Mouse (Mus musculus): ENCODE data around the gene Atf7ip.

The Atf7ip gene

GRCm38 (mm10) chr6:136522658-136523057 is 16.7 kb downstream of the Atf7ip start:
- DNase-seq (ENCODE audit: low spot score in 2 of 2), result no peak

DNA sequence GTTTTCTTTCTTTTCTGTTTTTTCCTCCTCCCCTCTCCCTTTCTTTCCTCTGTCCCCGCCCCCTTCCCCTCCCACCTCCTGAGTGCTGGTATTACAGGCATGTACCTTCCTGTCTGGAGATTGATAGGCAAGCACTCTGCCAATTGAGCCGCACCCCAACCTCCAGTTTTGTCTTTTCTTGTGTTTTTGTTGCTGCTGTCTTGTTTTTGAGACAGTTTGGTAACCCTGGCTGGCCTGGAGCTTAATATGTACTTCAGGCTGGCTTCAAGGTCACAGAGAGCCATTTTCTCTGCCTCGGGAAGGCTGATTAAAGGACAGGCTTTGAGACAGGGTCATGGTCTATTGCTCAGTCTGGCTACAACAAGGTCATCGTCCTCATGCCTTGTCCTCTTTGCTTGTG is 18.8 kb downstream of the Atf7ip start:
- no peak for DNase-seq (ENCODE audit: low spot score in 2 of 2)

GRCm38 (mm10) chr6:136525567-136525966 is 19.6 kb downstream of the Atf7ip start:
- no peak for DNase-seq (ENCODE audit: low spot score in 2 of 2)

- no peak for DNase-seq (ENCODE audit: low spot score in 2 of 2)
Observed at GRCm38 (mm10) chr6:136529156-136529555, 23.2 kb downstream of the Atf7ip start.

GRCm38 (mm10) chr6:136531792-136532230 is 25.8 kb downstream of the Atf7ip start:
- DNase-seq (ENCODE audit: low spot score in 2 of 2), result peak; percentile 37

- peak; percentile 41 to 66 for DNase-seq (ENCODE audit: low spot score in 2 of 2)
Observed at GRCm38 (mm10) chr6:136532535-136533291, 26.7 kb downstream of the Atf7ip start.

DNA sequence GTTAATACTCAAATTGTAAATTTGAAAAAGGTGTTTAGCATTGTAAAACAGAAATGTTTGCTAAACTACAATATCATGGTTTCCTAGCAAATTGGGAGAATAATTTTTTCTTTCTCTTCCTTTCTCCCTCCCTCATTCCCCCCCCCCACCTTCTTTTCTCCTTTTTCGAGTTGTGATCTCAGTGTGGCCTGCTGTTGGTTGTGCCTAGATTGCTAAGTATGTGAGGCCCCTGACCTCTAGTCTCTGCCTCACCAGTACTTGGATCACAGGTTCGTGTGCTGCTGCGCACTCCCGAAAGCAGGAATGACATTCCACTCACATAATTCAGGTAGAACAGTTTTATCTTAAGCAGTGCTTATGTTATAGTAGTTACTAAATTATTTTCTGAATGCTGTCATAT is 27.8 kb downstream of the Atf7ip start:
- no peak for DNase-seq (ENCODE audit: low spot score in 2 of 2)

DNA sequence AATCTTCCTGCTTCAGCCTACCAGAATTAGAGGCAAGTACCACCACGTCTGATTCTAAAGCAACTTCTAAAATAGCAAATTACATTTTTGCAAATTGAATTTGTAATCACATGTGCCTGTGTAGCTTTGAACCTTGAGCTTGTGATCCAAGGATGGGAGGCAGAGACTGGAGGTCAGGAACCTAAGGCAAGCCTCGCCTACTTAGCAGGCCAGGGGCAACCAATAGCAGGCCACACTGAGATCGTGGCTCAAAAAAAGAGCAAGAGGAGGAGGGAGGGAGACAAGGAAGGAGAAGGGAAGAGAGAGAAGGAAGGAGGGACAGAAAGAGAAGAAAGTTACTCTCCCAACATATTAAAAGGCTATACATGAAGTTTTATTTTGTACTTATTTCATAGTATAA is 28.5 kb downstream of the Atf7ip start:
- no peak for DNase-seq (ENCODE audit: low spot score in 2 of 2)

DNA sequence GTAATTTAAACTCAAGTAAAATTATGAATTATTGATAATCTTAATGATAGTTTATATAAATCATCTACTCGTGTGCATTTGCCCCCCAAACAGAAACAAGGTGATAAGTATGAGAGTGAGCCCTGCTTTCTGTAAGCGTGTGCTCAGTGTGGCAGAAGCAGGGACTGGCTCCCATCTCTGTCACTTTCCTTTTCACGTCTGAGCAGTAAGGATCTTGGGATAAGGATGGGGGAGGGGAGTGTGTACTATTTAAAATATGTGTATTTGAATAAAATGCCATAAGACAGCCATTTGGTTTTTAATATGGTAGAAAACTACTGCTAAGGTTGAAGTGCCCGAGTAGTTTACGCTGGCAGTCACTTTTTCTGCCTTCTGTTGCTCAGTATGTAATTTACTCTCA is 29.2 kb downstream of the Atf7ip start:
- no peak for DNase-seq (ENCODE audit: low spot score in 2 of 2)

- no peak for DNase-seq (ENCODE audit: low spot score in 2 of 2)
Observed at GRCm38 (mm10) chr6:136536121-136536520, 30.2 kb downstream of the Atf7ip start.

- peak in 1 of 2 experiments; percentile 3 for DNase-seq (ENCODE audit: low spot score in 2 of 2)
Observed at GRCm38 (mm10) chr6:136541350-136541749, 35.4 kb downstream of the Atf7ip start.

DNA sequence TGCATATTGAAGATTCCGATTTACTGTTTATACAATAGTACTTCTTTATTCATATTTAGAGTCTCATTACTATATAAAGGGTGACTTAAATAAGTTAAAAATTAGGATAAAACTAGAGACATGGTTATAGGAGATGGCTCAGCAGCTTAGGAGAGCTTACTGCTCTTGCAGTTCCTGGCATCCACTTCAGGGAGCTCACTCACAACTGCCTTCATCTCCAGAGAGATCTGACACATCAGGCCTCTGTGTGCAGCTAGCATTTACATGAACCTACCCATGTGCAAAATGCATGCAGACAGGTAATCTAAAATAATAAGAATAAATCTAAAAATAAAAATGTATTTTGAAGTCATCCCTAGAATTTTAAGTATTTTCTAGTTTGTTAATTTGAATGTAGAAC is 36.1 kb downstream of the Atf7ip start:
- DNase-seq (ENCODE audit: low spot score in 2 of 2), result peak in 1 of 2 experiments; percentile 2

DNA sequence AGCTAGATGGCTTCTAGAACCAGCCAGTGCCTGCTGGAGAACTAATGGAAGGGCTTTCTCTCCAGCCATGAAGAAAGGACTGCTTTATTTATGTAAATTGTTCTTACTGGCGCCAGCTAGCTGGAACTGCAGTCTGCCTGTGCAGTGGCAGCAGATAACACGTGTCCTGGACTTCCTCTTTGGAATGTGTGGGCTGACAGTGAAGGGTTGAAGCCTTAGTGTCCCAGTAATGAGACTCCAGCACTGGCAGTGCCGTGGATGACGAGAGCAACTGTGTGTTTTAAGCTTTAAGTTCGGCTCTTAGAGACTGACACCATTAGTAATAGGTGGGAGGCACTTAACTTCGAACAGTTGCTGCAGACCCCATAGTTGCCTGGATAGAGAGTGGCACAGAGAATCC is 37.2 kb downstream of the Atf7ip start:
- peak in 1 of 2 experiments; percentile 18 for DNase-seq (ENCODE audit: low spot score in 2 of 2)

GRCm38 (mm10) chr6:136545284-136545870 is 39.4 kb downstream of the Atf7ip start:
- no peak for DNase-seq (ENCODE audit: low spot score in 2 of 2)

DNA sequence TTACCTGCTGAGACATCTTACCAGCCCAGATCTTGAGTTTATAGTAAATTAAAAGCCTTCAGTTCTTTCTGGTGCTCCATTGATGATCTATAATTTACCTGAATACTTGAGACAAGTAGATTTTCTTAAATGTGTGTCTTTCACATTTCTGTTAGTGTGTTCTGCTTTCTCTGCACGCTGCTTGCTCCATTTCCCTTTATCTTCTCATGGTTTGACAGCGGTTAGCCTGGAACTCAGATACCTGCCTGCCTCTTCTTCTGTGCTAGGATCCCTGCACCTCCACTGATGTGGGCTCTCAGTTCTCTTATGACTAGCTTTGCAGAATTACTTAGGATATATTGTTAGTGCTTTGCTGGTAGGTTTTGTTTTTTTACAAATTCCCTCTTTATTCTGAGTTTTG is 40.3 kb downstream of the Atf7ip start:
- no peak for DNase-seq (ENCODE audit: low spot score in 2 of 2)

DNA sequence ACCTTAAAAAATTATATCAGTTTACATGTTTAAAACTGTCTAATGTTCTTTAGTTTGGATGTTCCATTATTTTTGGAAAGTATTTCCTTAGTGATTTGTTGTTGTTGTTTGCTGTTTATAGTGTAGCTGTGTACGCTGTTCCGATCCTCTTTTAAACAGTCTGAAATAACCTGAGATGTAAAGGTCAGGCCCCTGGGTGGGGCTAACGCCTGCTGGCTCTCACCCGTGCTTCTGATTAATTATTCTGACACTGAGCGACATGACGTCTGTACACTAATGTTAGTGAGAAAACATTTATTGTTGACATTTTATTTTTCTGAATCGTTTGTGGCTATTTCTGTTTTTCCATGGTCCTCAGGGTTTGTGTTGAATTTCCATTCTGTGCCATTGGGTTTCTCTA is 41.0 kb downstream of the Atf7ip start:
- DNase-seq (ENCODE audit: low spot score in 2 of 2), result no peak

GRCm38 (mm10) chr6:136548041-136548770 is 42.2 kb downstream of the Atf7ip start:
- DNase-seq (ENCODE audit: low spot score in 2 of 2), result no peak

GRCm38 (mm10) chr6:136548796-136549195 is 42.8 kb downstream of the Atf7ip start:
- no peak for DNase-seq (ENCODE audit: low spot score in 2 of 2)

DNA sequence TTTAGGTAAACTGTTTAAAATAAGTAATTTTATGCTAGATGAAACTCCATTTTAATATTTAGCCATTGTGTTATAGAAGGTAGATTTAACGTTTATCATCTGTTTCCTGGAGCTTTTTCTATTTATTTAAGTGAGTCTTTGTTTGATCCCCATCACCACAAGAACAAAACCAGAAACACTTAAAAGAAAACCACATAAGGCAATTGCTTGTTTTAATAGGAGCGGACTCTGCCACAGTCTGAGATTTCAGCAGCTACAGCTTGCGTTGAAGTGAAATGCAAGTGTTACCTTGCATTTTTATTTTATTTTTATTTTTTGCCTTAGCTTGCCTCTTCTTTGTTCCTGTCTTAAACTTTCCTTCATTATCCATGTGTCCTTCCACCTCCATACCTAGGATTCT is 43.6 kb downstream of the Atf7ip start:
- DNase-seq (ENCODE audit: low spot score in 2 of 2), result no peak

DNA sequence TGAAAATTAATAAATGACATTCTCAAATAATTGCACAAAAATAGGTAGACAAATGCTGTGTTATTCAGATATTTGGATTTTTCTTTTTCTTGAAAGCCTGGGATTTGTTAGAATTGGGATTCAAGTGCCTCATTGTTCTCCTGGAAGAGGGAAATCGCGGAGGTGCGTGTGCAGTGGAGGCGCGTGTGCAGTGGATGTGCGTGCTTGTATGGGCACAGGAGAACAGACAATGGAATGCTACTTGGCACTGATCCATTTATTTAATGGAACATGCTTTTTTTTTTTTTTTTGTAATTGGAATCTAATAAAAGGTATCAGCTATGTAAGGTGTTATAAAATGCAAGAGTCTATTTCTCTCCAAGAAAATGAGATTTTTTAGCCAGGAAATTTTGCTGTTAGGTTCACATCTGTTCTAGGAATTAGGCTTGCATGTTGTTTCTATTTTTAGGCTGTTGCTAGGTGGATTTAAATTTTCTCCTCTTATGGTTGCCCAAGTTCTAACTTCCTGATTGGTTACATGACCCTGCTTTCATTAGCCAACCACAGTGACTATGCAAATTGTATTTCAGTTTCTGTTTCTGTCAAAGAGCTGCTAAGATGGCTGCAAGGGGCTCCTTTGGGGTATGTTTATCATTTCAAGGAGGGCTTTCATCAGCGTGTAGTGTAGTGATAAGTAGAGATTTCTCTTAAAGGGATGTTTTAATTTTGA is 44.8 kb downstream of the Atf7ip start:
- DNase-seq (ENCODE audit: low spot score in 2 of 2), result no peak

GRCm38 (mm10) chr6:136551550-136552109 is 45.7 kb downstream of the Atf7ip start:
- DNase-seq (ENCODE audit: low spot score in 2 of 2), result no peak

GRCm38 (mm10) chr6:136553156-136553555 is 47.2 kb downstream of the Atf7ip start:
- DNase-seq (ENCODE audit: low spot score in 2 of 2), result no peak

Data from spleen, postnatal 10 days (tissue).